Mouse (Mus musculus) liver, embryonic 13.5 days (tissue): ENCODE results near the gene Plcb4. TPM values are rescaled to one million over a fixed set of nuclear protein-coding genes. Genes with fewer than 3 reads are reported as not detected.

Experiments used
- ATAC-seq: fragments of 200-750 bp; cut with Nextera tagmentation; 2 replicates; pipeline ENCODE4 v1.8.0; 2017; ENCODE audit warnings: low read depth, mild to moderate bottlenecking, moderate number of reproducible peaks, moderate library complexity
- DNase-seq: peaks from one replicate; pipeline ENCODE4 v3.0.0; 2022
- H3K27ac ChIP-seq: fragments of 300-500 bp; sonication (generic); 2 replicates; pipeline ENCODE4 v1.5.1; 2015; ENCODE audit warnings: moderate library complexity, mild to moderate bottlenecking, inconsistent platforms
- H3K27me3 ChIP-seq: fragments of 300-500 bp; sonication (generic); 2 replicates; pipeline ENCODE4 v1.6.1; 2015; ENCODE audit warnings: mild to moderate bottlenecking, inconsistent platforms
- H3K36me3 ChIP-seq: fragments of 300-500 bp; sonication (generic); 2 replicates; pipeline ENCODE4 v1.6.1; 2015; ENCODE audit warnings: mild to moderate bottlenecking, inconsistent platforms
- H3K4me1 ChIP-seq: fragments of 300-500 bp; sonication (generic); replicated peaks from 2 replicates; pipeline ENCODE4 v1.6.1; 2015; ENCODE audit warnings: inconsistent platforms
- H3K4me2 ChIP-seq: fragments of 300-500 bp; sonication (generic); 2 replicates; pipeline ENCODE4 v1.6.1; 2015; ENCODE audit warnings: inconsistent platforms, mild to moderate bottlenecking, moderate library complexity
- H3K4me3 ChIP-seq: fragments of 300-500 bp; sonication (generic); replicated peaks from 2 replicates; pipeline ENCODE4 v1.5.1; 2015; ENCODE audit warnings: mild to moderate bottlenecking, inconsistent platforms
- H3K9ac ChIP-seq: fragments of 300-500 bp; sonication (generic); 2 replicates; pipeline ENCODE4 v1.6.1; 2015; ENCODE audit warnings: mild to moderate bottlenecking, inconsistent platforms
- H3K9me3 ChIP-seq: fragments of 300-500 bp; sonication (generic); replicated peaks from 2 replicates; pipeline ENCODE4 v1.6.1; 2016; ENCODE audit warnings: inconsistent platforms
- WGBS: fragments of 180-500 bp; shearing (Covaris S2); methylation state at CpG from one replicate; pipeline ENCODE4 v1.1.7; 2015; ENCODE audit not compliant: insufficient replicate concordance; 5-methylcytosine and 5-hydroxymethylcytosine counted together
- polyA plus RNA-seq: library from polyadenylated mRNA; unstranded; fragments of >200 nt; fragmentation: Nextera tagmentation; extraction: Ambion mirVana; gene quantifications from 2 replicates; pipeline ENCODE4 v1.2.1, GENCODE M21; 2015

Gene Plcb4
- polyA plus RNA-seq, 1 experiment from 2014 or later, result 3.1 TPM

- WGBS, result 34% methylated on average over 5 of the region's 5 CpGs
- H3K27me3 ChIP-seq, result no peaks in the 10 kb centered on the region
- DNase-seq (no peak), ATAC-seq (no peak)
- peaks cover 6% of the 10 kb centered on the region; the same call in 1 of the 2 replicates for H3K4me1 ChIP-seq
- H3K27ac ChIP-seq, result no peak overlapping the region
- H3K36me3 ChIP-seq, result no peaks in the 10 kb centered on the region
- no peak overlapping the region for H3K9ac ChIP-seq
- H3K4me3 ChIP-seq, result no peak overlapping the region
- H3K4me2 ChIP-seq, result no peak overlapping the region
- no peaks in the 10 kb centered on the region for H3K9me3 ChIP-seq
These were observed 139.1 kb downstream of the Plcb4 start for GRCm38 (mm10) chr2:135797677-135798546.

- no peak for ATAC-seq
- DNase-seq, result no peak
- H3K9ac ChIP-seq, result no peak overlapping the region
- no peaks in the 10 kb centered on the region for H3K36me3 ChIP-seq
- H3K27ac ChIP-seq, result no peak overlapping the region
- no peak overlapping the region for H3K4me2 ChIP-seq
- no peaks in the 10 kb centered on the region for H3K9me3 ChIP-seq
- H3K4me1 ChIP-seq, result peaks cover 6% of the 10 kb centered on the region; the same call in 1 of the 2 replicates
- H3K4me3 ChIP-seq, result no peak overlapping the region
- 53% methylated on average over 10 of the region's 10 CpGs for WGBS
- H3K27me3 ChIP-seq, result no peaks in the 10 kb centered on the region
These were observed 140.4 kb downstream of the Plcb4 start for GRCm38 (mm10) chr2:135799149-135799770.

DNA sequence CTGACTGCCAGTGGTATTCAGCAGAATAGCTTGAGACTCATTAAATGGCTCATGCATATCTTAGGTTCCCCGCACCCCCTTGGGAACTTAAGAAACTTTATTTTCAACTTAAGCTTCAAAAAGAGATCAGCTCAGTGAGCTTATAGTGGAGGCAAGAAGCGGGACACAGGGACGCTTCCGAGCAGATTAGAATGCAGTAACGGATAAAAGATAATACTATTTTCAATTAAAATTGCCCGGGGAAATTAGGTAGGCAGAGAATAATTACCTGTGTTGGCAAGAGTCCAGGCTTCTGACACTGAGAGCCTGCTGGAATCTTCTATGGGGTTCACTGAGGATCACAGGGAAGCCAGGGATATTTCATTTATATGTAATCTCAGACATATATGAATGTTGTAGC, 141.6 kb downstream of the Plcb4 start:
- ATAC-seq, result no peak
- peaks cover 6% of the 10 kb centered on the region; the same call in 1 of the 2 replicates for H3K4me1 ChIP-seq
- WGBS, result 82% methylated on average over 6 of the region's 6 CpGs
- H3K27ac ChIP-seq, result no peak overlapping the region
- no peak for DNase-seq
- no peaks in the 10 kb centered on the region for H3K9me3 ChIP-seq
- H3K9ac ChIP-seq, result no peak overlapping the region
- no peak overlapping the region for H3K4me2 ChIP-seq
- no peaks in the 10 kb centered on the region for H3K27me3 ChIP-seq
- H3K36me3 ChIP-seq, result no peaks in the 10 kb centered on the region
- H3K4me3 ChIP-seq, result no peak overlapping the region

DNA sequence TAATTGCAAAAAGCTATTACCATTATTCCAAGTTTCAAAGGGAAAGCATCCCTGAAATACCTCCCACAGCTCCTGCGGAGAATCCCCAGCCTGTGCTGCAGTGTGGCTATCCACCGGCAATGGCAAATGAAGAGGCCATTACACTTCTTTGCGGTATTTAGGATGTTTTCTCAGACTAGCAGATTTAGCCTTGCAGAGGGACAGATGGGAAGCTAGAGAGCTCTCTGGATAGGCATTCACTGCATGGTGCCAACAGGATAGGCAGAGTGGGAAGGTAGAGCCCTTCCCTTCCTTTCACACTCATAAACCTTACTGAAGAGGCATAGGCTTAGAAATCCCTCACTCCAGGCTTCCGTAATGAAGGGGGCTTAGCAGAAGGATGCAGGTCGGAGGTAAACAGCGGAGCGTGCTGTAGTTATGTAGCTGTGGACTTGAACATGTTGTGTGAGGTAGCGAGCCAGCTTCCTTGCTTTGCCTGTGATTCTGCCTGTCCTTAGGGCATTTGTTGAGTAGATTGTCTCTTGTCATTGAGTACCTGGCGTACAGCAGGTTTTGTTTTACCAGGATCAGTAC, 144.2 kb downstream of the Plcb4 start:
- Histone ChIP-seq H3K9me3 (no peaks in the 10 kb centered on the region), H3K4me2 (no peak overlapping the region), H3K4me3 (no peak overlapping the region), H3K27ac (no peak overlapping the region), H3K4me1 (peaks cover 4% of the 10 kb centered on the region; the same call in 1 of the 2 replicates), H3K9ac (no peak overlapping the region), H3K27me3 (no peaks in the 10 kb centered on the region), H3K36me3 (no peaks in the 10 kb centered on the region)
- WGBS, result 80% methylated on average over 9 of the region's 9 CpGs
- ATAC-seq (no peak), DNase-seq (no peak)

DNA sequence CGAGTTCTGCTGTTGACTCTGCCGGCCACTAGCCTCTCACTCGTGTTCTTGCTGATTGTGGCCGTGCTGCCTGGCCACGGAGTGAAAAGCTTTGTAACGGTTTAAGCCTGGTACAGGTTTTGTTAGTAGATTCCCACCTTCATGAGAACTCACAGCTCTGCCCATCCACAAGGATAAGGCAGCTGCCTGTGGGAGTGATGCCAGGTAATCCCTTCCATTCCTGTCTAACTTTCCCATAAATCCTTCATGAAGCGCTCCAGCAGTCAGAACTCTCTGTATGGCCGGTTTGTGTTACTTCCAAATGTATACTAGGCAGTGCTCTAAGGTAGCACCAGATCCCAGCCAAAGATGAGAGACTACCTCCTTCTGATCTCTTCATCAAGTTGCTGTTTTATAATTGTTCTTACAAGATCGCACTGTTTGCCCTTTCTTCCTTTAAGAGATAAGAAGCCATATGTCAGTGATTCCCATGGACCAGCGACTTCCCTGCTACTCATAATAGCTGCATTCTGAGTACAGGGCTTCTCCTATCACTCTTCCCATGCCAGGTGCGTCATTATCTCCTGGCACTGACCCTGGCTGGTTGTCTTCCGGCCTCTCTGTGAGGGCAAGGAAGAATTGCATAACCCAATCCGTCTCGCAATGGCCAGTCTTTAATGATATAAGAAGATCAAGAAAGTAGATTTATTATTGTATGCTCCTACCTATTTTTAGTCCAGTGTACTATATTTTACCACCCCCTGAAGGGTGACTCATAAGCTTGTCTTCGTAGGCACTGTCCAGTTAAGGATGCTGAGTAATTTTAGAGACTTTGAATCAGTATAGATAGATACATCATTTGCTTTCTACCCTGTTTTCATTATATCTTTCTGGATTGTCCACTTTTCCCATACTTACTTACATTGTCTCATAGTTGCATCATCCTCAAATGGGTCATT, 147.2 kb downstream of the Plcb4 start:
- no peak for ATAC-seq

GRCm38 (mm10) chr2:135808342-135808741, 149.5 kb downstream of the Plcb4 start:
- Histone ChIP-seq H3K4me2 (no peak overlapping the region), H3K9ac (no peak overlapping the region), H3K4me1 (no peaks in the 10 kb centered on the region), H3K36me3 (no peaks in the 10 kb centered on the region), H3K4me3 (no peak overlapping the region), H3K9me3 (no peaks in the 10 kb centered on the region), H3K27me3 (no peaks in the 10 kb centered on the region), H3K27ac (no peak overlapping the region)
- 60% methylated on average over 4 of the region's 4 CpGs for WGBS
- DNase-seq (no peak), ATAC-seq (no peak)

More for the DNA sequence above, 147.2 kb downstream of the Plcb4 start:
- no peaks in the 10 kb centered on the region for H3K36me3 ChIP-seq
- H3K9me3 ChIP-seq, result no peaks in the 10 kb centered on the region
- DNase-seq, result no peak
- no peak overlapping the region for H3K9ac ChIP-seq
- no peak overlapping the region for H3K4me3 ChIP-seq
- WGBS, result 71% methylated on average over 15 of the region's 15 CpGs
- no peaks in the 10 kb centered on the region for H3K4me1 ChIP-seq
- H3K4me2 ChIP-seq, result no peak overlapping the region
- H3K27ac ChIP-seq, result no peak overlapping the region
- H3K27me3 ChIP-seq, result no peaks in the 10 kb centered on the region

DNA sequence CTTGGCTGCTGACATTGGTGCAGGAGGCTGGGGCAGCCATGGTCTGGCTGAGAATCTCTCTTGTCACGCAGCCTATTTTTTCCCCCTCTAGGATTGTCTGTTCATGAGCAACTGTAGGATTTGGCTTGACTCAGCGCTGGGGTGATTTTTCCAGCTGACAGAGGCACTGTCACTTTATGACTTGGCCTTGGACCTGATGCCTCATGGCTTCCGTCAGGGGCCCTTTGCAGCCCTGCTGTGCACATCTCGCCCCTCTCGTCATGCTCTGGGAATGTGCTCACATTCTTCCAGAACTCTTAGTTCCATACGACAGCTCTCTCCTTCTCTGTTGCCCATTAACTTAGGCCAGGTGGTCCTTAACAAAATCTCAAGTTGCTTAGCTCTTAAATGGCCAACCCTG, 152.0 kb downstream of the Plcb4 start:
- Histone ChIP-seq H3K27ac (no peak overlapping the region), H3K27me3 (no peaks in the 10 kb centered on the region), H3K36me3 (no peaks in the 10 kb centered on the region), H3K4me1 (no peaks in the 10 kb centered on the region), H3K4me3 (no peak overlapping the region), H3K9me3 (no peaks in the 10 kb centered on the region), H3K4me2 (no peak overlapping the region), H3K9ac (no peak overlapping the region)
- ATAC-seq (no peak), DNase-seq (no peak)
- WGBS, result 73% methylated on average over 6 of the region's 6 CpGs

DNA sequence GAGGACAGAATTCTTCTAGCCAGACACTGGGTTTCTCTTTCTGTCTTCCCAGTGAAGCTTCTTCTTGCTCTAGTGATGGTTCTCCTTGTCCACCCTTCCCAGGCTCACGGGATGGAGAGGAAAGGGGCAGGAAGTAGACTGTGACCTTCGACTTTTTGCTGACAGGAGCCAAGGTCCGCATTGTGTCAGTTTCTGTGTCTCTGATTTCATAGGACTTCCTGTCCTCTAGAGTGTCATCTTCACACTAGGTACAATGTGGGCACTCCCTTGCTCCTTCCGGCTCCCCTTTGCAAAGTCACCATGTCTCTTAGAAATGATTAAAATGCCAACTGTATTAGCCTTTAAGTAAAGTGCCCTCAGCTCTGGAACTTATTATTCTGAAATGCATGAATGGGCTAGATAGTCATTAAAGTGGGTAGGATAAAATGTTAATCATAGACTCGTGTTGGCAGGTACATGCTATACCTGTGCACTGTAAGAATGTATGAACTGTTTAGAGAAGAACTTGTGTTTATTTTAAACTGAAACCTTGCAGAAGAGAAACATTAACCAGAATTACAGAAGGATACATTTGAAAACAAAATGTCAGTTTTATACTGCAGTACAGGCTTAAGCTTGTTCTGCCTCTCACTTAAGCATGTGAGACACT, 152.8 kb downstream of the Plcb4 start:
- Histone ChIP-seq H3K4me3 (no peak overlapping the region), H3K27ac (no peak overlapping the region), H3K9ac (no peak overlapping the region), H3K9me3 (no peaks in the 10 kb centered on the region), H3K4me1 (no peaks in the 10 kb centered on the region), H3K36me3 (no peaks in the 10 kb centered on the region), H3K4me2 (no peak overlapping the region), H3K27me3 (no peaks in the 10 kb centered on the region)
- WGBS, result 36% methylated on average over 5 of the region's 5 CpGs
- DNase-seq (no peak), ATAC-seq (no peak)

GRCm38 (mm10) chr2:135812701-135813246, 154.0 kb downstream of the Plcb4 start:
- H3K9ac ChIP-seq, result no peak overlapping the region
- 70% methylated on average over 8 of the region's 8 CpGs for WGBS
- H3K27ac ChIP-seq, result no peak overlapping the region
- H3K4me1 ChIP-seq, result no peaks in the 10 kb centered on the region
- H3K4me2 ChIP-seq, result no peak overlapping the region
- H3K4me3 ChIP-seq, result no peak overlapping the region
- ATAC-seq (no peak), DNase-seq (no peak)
- no peaks in the 10 kb centered on the region for H3K36me3 ChIP-seq
- H3K27me3 ChIP-seq, result no peaks in the 10 kb centered on the region
- no peaks in the 10 kb centered on the region for H3K9me3 ChIP-seq

GRCm38 (mm10) chr2:135820691-135821090, 161.9 kb downstream of the Plcb4 start:
- H3K9me3 ChIP-seq, result no peaks in the 10 kb centered on the region

More at GRCm38 (mm10) chr2:135820691-135821090, 161.9 kb downstream of the Plcb4 start:
- H3K4me3 ChIP-seq, result no peak overlapping the region
- DNase-seq (no peak), ATAC-seq (no peak)
- WGBS, result 58% methylated on average over 2 of the region's 2 CpGs
- H3K4me2 ChIP-seq, result no peak overlapping the region
- H3K9ac ChIP-seq, result no peak overlapping the region
- no peaks in the 10 kb centered on the region for H3K36me3 ChIP-seq
- no peaks in the 10 kb centered on the region for H3K27me3 ChIP-seq
- no peaks in the 10 kb centered on the region for H3K4me1 ChIP-seq
- H3K27ac ChIP-seq, result no peak overlapping the region
